In genomic region chr9:32024767-32025166, GRCm38 (mm10) we compare ENCODE assay signal across 12 mouse cellular contexts.
A peak's percentile ranks its signal among the peaks of the same experiment; 100 is the strongest.
DNase-seq lines count a peak whose midpoint lies in the region; ATAC-seq and TF ChIP-seq lines count a peak whose summit lies in the region.
"Had no signal": no experiment of that assay in that cellular context is flagged by ENCODE, and none has a peak within 500 bp of the region (broad histone marks: within the 10 kb centered on the region; RNA-seq: fewer than 3 reads in every experiment).

No protein-coding gene starts in this region.

- peak; percentile 32 for DNase-seq in embryo, embryonic 10 days (ENCODE audit: low spot score)
- no peak for DNase-seq in embryo, embryonic 10.5 days (ENCODE audit: low spot score)
- peak; percentile 27 for DNase-seq in kidney, adult 11 months
- no peak for DNase-seq in kidney, adult 18-20 months
- DNase-seq in brain, embryonic 14.5 days (ENCODE audit: low read depth): peak; percentile 17
- DNase-seq in kidney, postnatal 10 days: peak; percentile 45
- DNase-seq in B cell, adult 2 months: no peak
- DNase-seq: adrenal gland, postnatal 10 days; cerebellum, adult 8-10 months; gastrocnemius, postnatal 10 days had no signal

- no peak for ATAC-seq in erythroblast, adult 5-6 weeks (replicated peaks; ENCODE audit: low FRiP score, poor library complexity, severe bottlenecking)
- ATAC-seq: forebrain, embryonic 16.5 days had no signal

- no peak for TF ChIP-seq POLR2A in brain, embryonic 14.5 days (IDR thresholded peaks at IDR 0.05; ENCODE audit: borderline replicate concordance, extremely low read depth, insufficient read depth, insufficient read length, poor library complexity, severe bottlenecking)

- no peak for TF ChIP-seq CTCF in brain, embryonic 14.5 days (IDR thresholded peaks at IDR 0.05; ENCODE audit: borderline replicate concordance, extremely low read depth, insufficient read depth, insufficient read length)

Comparison
In these comparisons a context has a peak if more than half of its experiments do, and no peak if none do; other contexts are left out.
1. DNase-seq: peak in embryo, embryonic 10 days (single experiment), kidney, adult 11 months (single experiment), brain, embryonic 14.5 days (single experiment) and kidney, postnatal 10 days (single experiment); none in embryo, embryonic 10.5 days (single experiment), kidney, adult 18-20 months (single experiment) and B cell, adult 2 months (0 of 2).